Mouse (Mus musculus) neural tube, embryonic 14.5 days (tissue): ENCODE measurements around the gene Usp44. TPM values are rescaled to one million over a fixed set of nuclear protein-coding genes. Genes with fewer than 3 reads are reported as not detected.
"Not testable (repeated sequence)": the region's sequence is repeated elsewhere in the genome, so short reads cannot be mapped to it uniquely, and the experiment has no call there.

Source experiments
- ATAC-seq: fragments of 200-750 bp; cut with Nextera tagmentation; 2 replicates; pipeline ENCODE4 v1.8.0; 2017; ENCODE audit warnings: low read depth, mild to moderate bottlenecking, moderate TSS enrichment, moderate library complexity
- H3K27ac ChIP-seq: fragments of 300-500 bp; sonication (generic); 2 replicates; pipeline ENCODE4 v1.5.1; 2014; ENCODE audit warnings: low read depth, mild to moderate bottlenecking, control low read depth, low read length, moderate library complexity, mixed read lengths
- H3K27me3 ChIP-seq: fragments of 300-500 bp; sonication (generic); 2 replicates; pipeline ENCODE4 v1.6.1; 2014; ENCODE audit warnings: low read length; ENCODE audit not compliant: control insufficient read depth, insufficient read depth
- H3K36me3 ChIP-seq: fragments of 300-500 bp; sonication (generic); 2 replicates; pipeline ENCODE4 v1.6.1; 2014; ENCODE audit warnings: low read length, mixed read lengths; ENCODE audit not compliant: control insufficient read depth, insufficient read depth
- H3K4me1 ChIP-seq: fragments of 300-500 bp; sonication (generic); 2 replicates; pipeline ENCODE4 v1.6.1; 2014; ENCODE audit warnings: low read length; ENCODE audit not compliant: control insufficient read depth, insufficient read depth
- H3K4me2 ChIP-seq: fragments of 300-500 bp; sonication (generic); 2 replicates; pipeline ENCODE4 v1.6.1; 2014; ENCODE audit warnings: mild to moderate bottlenecking, low read depth, low read length, control low read depth
- H3K4me3 ChIP-seq: fragments of 300-500 bp; sonication (generic); 2 replicates; pipeline ENCODE4 v1.5.1; 2014; ENCODE audit warnings: low read depth, low read length, control low read depth, mixed read lengths
- H3K9ac ChIP-seq: fragments of 300-500 bp; sonication (generic); replicated peaks from 2 replicates; pipeline ENCODE4 v1.6.1; 2014; ENCODE audit warnings: low read depth, mild to moderate bottlenecking, control low read depth, low read length, mixed read lengths
- H3K9me3 ChIP-seq: fragments of 300-500 bp; sonication (generic); 2 replicates; pipeline ENCODE4 v1.6.1; 2016; ENCODE audit warnings: low read length; ENCODE audit not compliant: control insufficient read depth
- WGBS: fragments of 180-500 bp; shearing (Covaris S2); extraction: QIAGEN DNeasy Blood & Tissue Kit; methylation state at CpG from one replicate; pipeline ENCODE4 v1.1.7; 2014; 5-methylcytosine and 5-hydroxymethylcytosine counted together
- polyA plus RNA-seq: library from polyadenylated mRNA; unstranded; fragments of >200 nt; fragmentation: Nextera tagmentation; extraction: Ambion mirVana; gene quantifications from 2 replicates; pipeline ENCODE4 v1.2.1, GENCODE M21; 2014

The Usp44 gene
- polyA plus RNA-seq = 0.13 and 0.17 TPM in 2 replicates

DNA sequence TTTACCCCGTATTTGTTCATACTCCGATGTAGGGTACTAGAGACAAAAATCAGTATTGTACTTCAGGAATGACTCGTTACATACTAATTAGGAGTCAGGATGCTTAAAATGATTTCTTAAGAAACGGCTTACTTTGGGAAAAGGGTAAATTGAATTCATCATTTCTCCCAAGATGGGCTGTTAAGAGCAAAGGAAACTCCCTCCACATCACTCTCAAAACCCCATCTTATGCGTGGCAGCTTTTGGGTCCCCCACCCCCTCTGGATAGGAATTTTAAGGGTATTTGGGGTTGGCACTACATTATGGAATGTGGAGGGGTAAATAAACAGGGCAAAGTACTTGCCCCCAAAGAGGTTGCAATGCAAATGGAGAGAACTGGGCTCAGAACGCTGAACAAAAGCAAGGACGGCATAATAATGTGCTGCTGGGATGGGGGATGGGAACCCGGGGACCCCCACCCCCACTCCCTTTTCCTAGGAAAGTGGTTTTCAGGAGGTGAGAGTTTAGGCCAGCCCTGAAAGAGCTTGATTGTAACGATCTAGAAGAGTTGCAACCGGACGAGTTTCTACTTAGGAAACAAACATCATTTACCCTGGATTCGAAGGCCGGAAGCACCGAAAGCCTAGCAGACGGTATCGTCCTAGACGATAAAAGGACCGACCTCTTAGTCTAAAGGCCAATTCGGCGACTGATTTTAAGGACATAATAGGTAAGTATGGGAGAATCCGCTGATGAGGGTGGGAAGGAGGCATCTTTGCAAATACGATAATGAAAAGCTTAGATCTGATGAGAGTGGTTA lies at the start of gene Usp44:
Usp44 (plus strand) TSS at position 625 of the 799 bp plus-strand sequence.
- Histone ChIP-seq H3K9me3 (no peaks in the 10 kb centered on the region), H3K27me3 (peaks cover 10% of the 10 kb centered on the region; the same call in 1 of the 2 replicates), H3K4me1 (0 out of 2 replicates have a peak, but pooled peaks cover 3% of the 10 kb centered on the region), H3K9ac (no peak within 1 kb of the TSS), H3K4me3 (no peak within 1 kb of the TSS), H3K4me2 (no peak within 1 kb of the TSS), H3K36me3 (no peaks in the 10 kb centered on the region), H3K27ac (no peak within 1 kb of the TSS)
- WGBS = 13% methylated on average over 22 of the region's 22 CpGs
- no peak for ATAC-seq

- H3K36me3 ChIP-seq = no peaks in the 10 kb centered on the region
- WGBS = 62% methylated on average over 15 of the region's 15 CpGs
- H3K27me3 ChIP-seq = no peaks in the 10 kb centered on the region
- H3K4me1 ChIP-seq = no peaks in the 10 kb centered on the region
- H3K27ac ChIP-seq = no peak overlapping the region
- H3K9ac ChIP-seq = no peak overlapping the region
- ATAC-seq = no peak
- no peak overlapping the region for H3K4me2 ChIP-seq
- no peaks in the 10 kb centered on the region for H3K9me3 ChIP-seq
- H3K4me3 ChIP-seq = no peak overlapping the region
Observed at GRCm38 (mm10) chr10:93783216-93784013, 47.9 kb upstream of the Usp44 start.

DNA sequence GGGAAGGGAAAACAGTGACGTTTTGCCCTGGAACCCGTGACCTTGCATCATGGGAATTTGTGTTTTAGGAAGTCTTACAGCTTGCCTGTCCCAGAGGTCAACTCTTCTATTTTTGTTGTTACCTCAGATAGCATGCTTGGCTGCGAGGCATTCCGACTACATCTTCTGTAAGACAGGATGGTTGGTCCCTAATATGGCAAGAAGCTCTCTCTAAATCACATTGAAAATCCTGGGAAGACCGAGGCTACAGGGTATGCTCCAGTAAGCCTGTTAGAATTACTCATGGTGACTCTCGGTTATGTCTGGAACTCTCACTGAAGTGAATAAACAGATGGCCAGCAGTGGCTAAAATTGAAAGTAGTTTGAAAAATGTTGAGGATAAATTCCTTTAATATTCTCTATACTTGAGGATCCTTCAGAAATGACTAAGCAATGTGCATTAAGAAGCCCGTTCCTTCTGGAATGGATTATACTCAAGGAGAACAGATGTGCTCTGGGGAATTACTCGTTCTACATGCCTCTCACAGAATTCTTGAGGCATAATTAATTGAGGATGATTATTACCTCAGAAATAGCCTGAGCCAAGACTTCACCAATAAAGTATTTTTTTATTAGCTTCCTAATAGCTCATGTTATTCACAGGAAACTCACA lies 31.5 kb upstream of the Usp44 start:
- Histone ChIP-seq H3K4me1 (no peaks in the 10 kb centered on the region), H3K27ac (no peak overlapping the region), H3K9ac (no peak overlapping the region), H3K4me2 (no peak overlapping the region), H3K4me3 (no peak overlapping the region), H3K36me3 (no peaks in the 10 kb centered on the region), H3K27me3 (no peaks in the 10 kb centered on the region), H3K9me3 (no peaks in the 10 kb centered on the region)
- WGBS = 76% methylated on average over 8 of the region's 8 CpGs
- no peak for ATAC-seq

- Histone ChIP-seq H3K27me3 (no peaks in the 10 kb centered on the region), H3K9ac (no peak overlapping the region), H3K4me1 (no peaks in the 10 kb centered on the region), H3K4me3 (no peak overlapping the region), H3K4me2 (no peak overlapping the region), H3K36me3 (no peaks in the 10 kb centered on the region), H3K9me3 (no peaks in the 10 kb centered on the region), H3K27ac (no peak overlapping the region)
- ATAC-seq = no peak
- 66% methylated on average over 4 of the region's 4 CpGs for WGBS
Observed at GRCm38 (mm10) chr10:93800363-93800722, 31.0 kb upstream of the Usp44 start.

DNA sequence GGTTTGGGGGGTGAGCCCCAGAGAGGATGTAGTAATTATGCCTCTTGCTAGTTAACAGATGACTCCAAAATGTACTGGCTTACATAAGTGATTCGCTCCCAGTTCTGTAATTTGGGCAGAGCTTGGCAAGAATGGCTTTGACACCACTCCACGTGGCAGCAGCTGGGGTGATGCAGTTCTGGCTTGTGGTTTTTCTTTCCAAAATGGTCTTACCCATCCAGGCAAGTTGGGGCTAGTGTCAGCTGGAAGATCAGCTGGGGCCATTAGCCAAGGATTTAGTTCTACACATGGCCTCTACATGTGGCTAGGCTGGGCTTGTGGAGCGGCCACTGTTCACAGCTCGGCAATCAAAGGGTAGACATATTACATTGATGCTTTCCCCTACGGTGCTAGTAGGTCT lies 30.5 kb upstream of the Usp44 start:
- no peak overlapping the region for H3K9ac ChIP-seq
- WGBS = 88% methylated on average over 5 of the region's 5 CpGs
- no peak overlapping the region for H3K4me2 ChIP-seq
- H3K9me3 ChIP-seq = no peaks in the 10 kb centered on the region
- H3K36me3 ChIP-seq = no peaks in the 10 kb centered on the region
- H3K4me1 ChIP-seq = no peaks in the 10 kb centered on the region
- no peak overlapping the region for H3K27ac ChIP-seq
- no peaks in the 10 kb centered on the region for H3K27me3 ChIP-seq
- H3K4me3 ChIP-seq = no peak overlapping the region
- ATAC-seq = no peak

DNA sequence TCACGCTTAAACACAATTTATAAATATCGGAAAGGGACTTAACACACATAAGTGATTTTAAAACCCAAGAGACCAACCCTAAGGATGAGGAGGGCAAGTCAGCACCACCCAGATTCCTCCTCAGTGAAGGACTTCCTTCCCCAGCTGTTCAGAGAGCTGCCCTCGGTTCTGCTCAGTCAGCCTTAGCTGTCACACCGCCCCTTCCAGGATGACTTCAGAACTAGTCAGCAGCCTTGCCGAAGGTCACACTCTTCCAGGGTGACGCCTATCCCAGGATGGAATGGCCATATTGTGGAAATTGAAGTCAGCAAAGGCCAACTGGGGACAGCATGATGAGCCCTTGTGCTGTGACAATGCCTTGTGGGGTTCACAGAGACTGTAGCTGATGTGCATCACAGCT lies 28.2 kb upstream of the Usp44 start:
- 86% methylated on average over 6 of the region's 6 CpGs for whole genome bisulfite sequencing

DNA sequence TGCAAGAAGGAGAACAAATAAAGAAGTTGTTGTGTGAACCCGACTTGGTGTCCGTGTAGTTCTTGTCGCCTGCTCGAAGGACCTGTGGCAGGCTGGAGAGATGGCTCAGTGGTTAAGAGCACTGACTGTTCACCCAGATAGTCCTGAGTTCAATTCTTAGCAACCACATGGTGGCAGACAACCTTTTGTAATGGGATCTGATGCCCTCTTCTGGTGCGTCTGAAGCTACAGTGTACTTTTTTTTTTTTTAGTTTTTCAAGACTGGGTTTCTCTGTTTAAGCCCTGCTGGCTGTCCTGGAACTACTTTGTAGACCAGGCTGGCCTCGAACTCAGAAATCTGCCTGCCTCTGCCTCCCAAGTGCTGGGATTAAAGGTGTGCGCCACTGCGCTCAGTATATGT lies 21.9 kb upstream of the Usp44 start:
- not testable (repeated sequence) for H3K9me3 ChIP-seq, H3K4me3 ChIP-seq, H3K4me2 ChIP-seq, H3K36me3 ChIP-seq, H3K4me1 ChIP-seq, H3K27me3 ChIP-seq, ATAC-seq, H3K9ac ChIP-seq, H3K27ac ChIP-seq
- 95% methylated on average over 8 of the region's 8 CpGs for WGBS

More for the DNA sequence above, 28.2 kb upstream of the Usp44 start:
- Histone ChIP-seq H3K4me3 (no peak overlapping the region), H3K4me2 (no peak overlapping the region), H3K9ac (no peak overlapping the region), H3K27ac (no peak overlapping the region), H3K27me3 (no peaks in the 10 kb centered on the region), H3K36me3 (no peaks in the 10 kb centered on the region), H3K9me3 (no peaks in the 10 kb centered on the region), H3K4me1 (no peaks in the 10 kb centered on the region)
- ATAC-seq = no peak

DNA sequence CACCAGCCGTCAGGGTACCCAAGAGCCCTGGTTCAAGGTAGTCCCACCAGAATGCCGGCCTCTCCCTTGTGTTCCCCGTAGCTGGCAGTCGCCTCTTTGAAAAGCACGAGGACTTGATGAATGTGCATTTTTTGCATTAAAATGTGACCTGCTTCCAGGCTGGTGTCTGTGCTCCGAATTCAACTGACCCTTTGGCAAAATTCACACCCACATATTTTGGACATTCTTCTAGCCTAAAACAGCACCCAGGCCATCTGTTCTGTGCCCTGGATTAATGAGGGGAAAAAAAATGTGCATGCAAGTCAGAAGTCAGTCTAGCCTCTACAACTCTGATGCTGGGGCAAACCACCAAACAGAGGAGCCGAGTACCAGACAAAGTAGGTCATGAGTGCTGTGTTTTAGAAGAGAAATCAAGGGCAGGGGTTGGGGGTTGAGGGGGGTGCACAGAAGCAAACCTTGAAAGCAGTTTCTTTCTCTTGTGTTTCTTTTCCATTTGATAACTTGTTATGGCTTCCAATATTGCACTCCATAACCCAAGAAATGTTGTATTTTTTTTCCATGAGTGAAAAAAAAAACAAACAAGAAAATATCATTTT lies 20.7 kb upstream of the Usp44 start:
- no peaks in the 10 kb centered on the region for H3K4me1 ChIP-seq
- no peak overlapping the region for H3K4me3 ChIP-seq
- 24% methylated on average over 7 of the region's 7 CpGs for WGBS
- H3K27me3 ChIP-seq = no peaks in the 10 kb centered on the region
- H3K27ac ChIP-seq = no peak overlapping the region
- ATAC-seq = no peak
- no peaks in the 10 kb centered on the region for H3K36me3 ChIP-seq
- H3K9ac ChIP-seq = no peak overlapping the region
- no peaks in the 10 kb centered on the region for H3K9me3 ChIP-seq
- H3K4me2 ChIP-seq = no peak overlapping the region
